Mouse (Mus musculus) right cerebral cortex, postnatal 10 days (tissue): ENCODE data around the gene Taf10.

Source experiments
- DNase-seq, 2 experiments: peaks; one replicate each; pipeline ENCODE4 v3.0.0; 2021; ENCODE audit warnings: low spot score in 2 of 2

Gene Taf10

DNA sequence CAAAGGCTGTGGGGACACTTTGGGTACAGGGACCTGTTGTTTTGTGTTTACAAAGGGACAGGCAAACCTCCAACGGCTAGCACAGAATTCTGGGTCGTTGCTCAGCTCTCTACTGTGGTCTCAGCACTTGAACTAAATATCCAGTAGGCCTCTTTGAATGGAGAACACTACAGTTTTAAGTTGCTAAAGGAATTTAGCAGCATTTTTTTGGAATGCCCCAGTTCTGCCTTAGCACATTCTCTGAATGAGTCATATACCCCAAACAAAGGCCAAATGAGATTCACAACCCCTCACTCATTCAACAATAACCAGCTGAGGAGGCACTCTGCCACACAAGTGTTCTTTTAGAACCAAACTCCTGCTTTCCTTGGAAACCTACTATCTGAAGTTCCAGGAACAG lies 22.2 kb downstream of the Taf10 start:
- DNase-seq, result no peak

GRCm38 (mm10) chr7:105715366-105715765 lies 28.8 kb downstream of the Taf10 start:
- no peak for DNase-seq

- no peak for DNase-seq
Measured at GRCm38 (mm10) chr7:105708733-105709132, 35.4 kb downstream of the Taf10 start.

DNA sequence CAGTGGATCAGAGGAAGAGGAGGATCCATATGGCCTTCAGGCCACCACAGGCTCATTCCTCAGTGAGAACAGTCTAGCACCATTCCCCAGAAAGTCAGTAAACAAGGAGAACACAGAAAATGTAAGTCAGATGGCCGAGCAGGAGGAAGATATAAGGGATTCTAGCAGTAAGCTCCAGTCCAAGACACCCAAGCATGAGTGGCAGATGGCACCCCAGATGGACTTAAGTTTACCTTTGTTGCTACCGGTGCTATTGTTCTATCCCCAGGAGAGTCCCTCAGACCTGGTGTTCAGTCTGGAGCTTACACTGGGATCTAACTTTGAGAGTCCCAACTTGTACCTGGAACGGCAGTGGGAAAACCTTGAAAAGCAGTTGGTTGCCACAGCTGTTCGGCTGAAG lies 40.3 kb downstream of the Taf10 start:
- no peak for DNase-seq

DNA sequence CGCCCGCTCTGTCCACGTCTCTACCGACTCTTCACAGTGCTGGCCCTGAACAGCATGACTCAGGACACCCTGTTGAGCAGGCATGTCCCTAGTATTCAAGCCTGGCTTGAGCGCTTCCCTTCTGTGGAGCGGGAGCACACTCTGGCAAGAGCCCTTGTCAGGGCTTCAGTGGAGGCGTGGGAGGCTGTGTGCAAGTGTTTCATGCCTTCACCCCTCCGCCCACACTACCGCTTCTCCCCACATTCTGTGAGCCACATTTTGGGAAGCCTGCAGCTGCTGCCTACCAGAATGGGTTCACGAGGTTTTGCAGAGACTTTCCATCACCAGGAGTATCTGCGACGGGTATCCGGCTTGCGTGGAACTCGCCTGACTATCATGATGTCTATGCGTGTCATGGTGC lies 41.0 kb downstream of the Taf10 start:
- no peak for DNase-seq

DNA sequence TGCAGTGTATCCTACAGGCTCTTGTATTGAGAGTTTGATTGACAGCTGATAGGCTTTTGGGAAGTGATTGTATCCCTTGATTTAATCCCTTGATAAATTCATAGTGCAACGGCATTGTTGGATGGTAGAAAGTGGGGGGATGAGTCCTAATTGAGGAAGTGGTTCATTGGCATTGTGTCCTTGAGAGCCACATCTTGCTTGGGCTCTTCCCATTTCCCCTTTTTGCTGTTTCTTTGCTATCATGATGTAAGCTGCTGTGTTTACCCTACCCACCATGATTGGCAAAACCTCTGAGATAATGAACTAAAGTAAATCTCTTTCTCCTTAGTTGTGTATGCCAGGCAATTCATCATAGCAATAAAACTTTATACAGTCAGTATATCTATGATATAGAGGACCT lies 53.3 kb downstream of the Taf10 start:
- DNase-seq, result no peak
